Mouse (Mus musculus) bone marrow, adult 2 months (tissue): ENCODE results near the gene Cby3.

Experiments
- CTCF ChIP-seq: fragments of 200-500 bp; IDR thresholded peaks from 2 replicates; pipeline ENCODE4 v1.5.1; 2011; ENCODE audit warnings: low read length, control low read depth; ENCODE audit not compliant: control insufficient read depth, insufficient read depth
- POLR2A ChIP-seq: fragments of 200-500 bp; IDR thresholded peaks from 2 replicates; pipeline ENCODE4 v1.6.1; 2011; ENCODE audit warnings: low read depth, mild to moderate bottlenecking, control low read depth, low read length, borderline replicate concordance; ENCODE audit not compliant: control insufficient read depth

- TF ChIP-seq CTCF (no peak), POLR2A (no peak)
These were observed 24.9 kb upstream of the Cby3 start for GRCm38 (mm10) chr11:50329378-50329777.
